Mouse (Mus musculus) embryo, embryonic 10.5 days (tissue): ENCODE data around the gene Bpi.

Experiments used
- DNase-seq: peaks from one replicate; pipeline ENCODE4 v3.0.0-alpha.2; 2015; ENCODE audit warnings: low spot score

Gene Bpi

GRCm38 (mm10) chr2:158295700-158296099 lies 37.8 kb downstream of the Bpi start:
- DNase-seq, result no peak

- no peak for DNase-seq
These were observed 41.3 kb downstream of the Bpi start for GRCm38 (mm10) chr2:158299203-158299602.

- no peak for DNase-seq
These were observed 41.8 kb downstream of the Bpi start for GRCm38 (mm10) chr2:158299731-158300130.

GRCm38 (mm10) chr2:158302807-158303206 lies 44.9 kb downstream of the Bpi start:
- DNase-seq, result no peak

GRCm38 (mm10) chr2:158305948-158306695 lies 48.2 kb downstream of the Bpi start, which contains the start of gene Lbp:
Gene Lbp, plus strand, starts transcription at chr2:158306493.
- peak; percentile 49 for DNase-seq

GRCm38 (mm10) chr2:158306696-158307049 lies 48.8 kb downstream of the Bpi start:
- DNase-seq, result no peak

GRCm38 (mm10) chr2:158308276-158308675 lies 50.4 kb downstream of the Bpi start:
- no peak for DNase-seq

- no peak for DNase-seq
These were observed 55.2 kb downstream of the Bpi start for GRCm38 (mm10) chr2:158313089-158313488.

- no peak for DNase-seq
These were observed 58.5 kb downstream of the Bpi start for GRCm38 (mm10) chr2:158316371-158316770.

GRCm38 (mm10) chr2:158317026-158317425 lies 59.1 kb downstream of the Bpi start:
- DNase-seq, result peak; percentile 83

GRCm38 (mm10) chr2:158321596-158321995 lies 63.7 kb downstream of the Bpi start:
- no peak for DNase-seq

GRCm38 (mm10) chr2:158322845-158323244 lies 65.0 kb downstream of the Bpi start:
- DNase-seq, result no peak

- peak; percentile 84 for DNase-seq
These were observed 66.8 kb downstream of the Bpi start for GRCm38 (mm10) chr2:158324531-158325190.

GRCm38 (mm10) chr2:158325609-158326008 lies 67.7 kb downstream of the Bpi start:
- no peak for DNase-seq
